Mouse (Mus musculus): ENCODE data around the gene Trim24.
"Not testable (repeated sequence)": the region's sequence is repeated elsewhere in the genome, so short reads cannot be mapped to it uniquely, and the experiment has no call there.

Trim24 gene

GRCm38 (mm10) chr6:37870245-37871136, at the start of gene Trim24:
TSS of gene Trim24 (plus strand) at chr6:37870811.
- peak; percentile 91 for DNase-seq (ENCODE audit: low read depth, low spot score)

- DNase-seq (ENCODE audit: low read depth, low spot score) = no peak
Measured at GRCm38 (mm10) chr6:37821531-37822051, 49.0 kb upstream of the Trim24 start.

GRCm38 (mm10) chr6:37822390-37822789, 48.2 kb upstream of the Trim24 start:
- no peak for DNase-seq (ENCODE audit: low read depth, low spot score)

GRCm38 (mm10) chr6:37823731-37824130, 46.9 kb upstream of the Trim24 start:
- DNase-seq (ENCODE audit: low read depth, low spot score) = no peak

GRCm38 (mm10) chr6:37825331-37826115, 45.1 kb upstream of the Trim24 start:
- DNase-seq (ENCODE audit: low read depth, low spot score) = not testable (repeated sequence)

- DNase-seq (ENCODE audit: low read depth, low spot score) = no peak
Measured at GRCm38 (mm10) chr6:37828955-37829354, 41.7 kb upstream of the Trim24 start.

- no peak for DNase-seq (ENCODE audit: low read depth, low spot score)
Measured at GRCm38 (mm10) chr6:37829631-37830030, 41.0 kb upstream of the Trim24 start.

GRCm38 (mm10) chr6:37833691-37834090, 36.9 kb upstream of the Trim24 start:
- no peak for DNase-seq (ENCODE audit: low read depth, low spot score)

GRCm38 (mm10) chr6:37836951-37837565, 33.6 kb upstream of the Trim24 start:
- not testable (repeated sequence) for DNase-seq (ENCODE audit: low read depth, low spot score)

GRCm38 (mm10) chr6:37842779-37843605, 27.6 kb upstream of the Trim24 start:
- DNase-seq (ENCODE audit: low read depth, low spot score) = no peak

GRCm38 (mm10) chr6:37843647-37844273, 26.9 kb upstream of the Trim24 start:
- no peak for DNase-seq (ENCODE audit: low read depth, low spot score)

- DNase-seq (ENCODE audit: low read depth, low spot score) = not testable (repeated sequence)
Measured at GRCm38 (mm10) chr6:37844947-37845346, 25.7 kb upstream of the Trim24 start.

GRCm38 (mm10) chr6:37847531-37847930, 23.1 kb upstream of the Trim24 start:
- DNase-seq (ENCODE audit: low read depth, low spot score) = not testable (repeated sequence)

GRCm38 (mm10) chr6:37851352-37851751, 19.3 kb upstream of the Trim24 start:
- no peak for DNase-seq (ENCODE audit: low read depth, low spot score)

- DNase-seq (ENCODE audit: low read depth, low spot score) = no peak
Measured at GRCm38 (mm10) chr6:37853289-37853688, 17.3 kb upstream of the Trim24 start.

GRCm38 (mm10) chr6:37855384-37855783, 15.2 kb upstream of the Trim24 start:
- no peak for DNase-seq (ENCODE audit: low read depth, low spot score)

GRCm38 (mm10) chr6:37856300-37856699, 14.3 kb upstream of the Trim24 start:
- DNase-seq (ENCODE audit: low read depth, low spot score) = not testable (repeated sequence)

GRCm38 (mm10) chr6:37857196-37857874, 13.3 kb upstream of the Trim24 start:
- DNase-seq (ENCODE audit: low read depth, low spot score) = no peak

GRCm38 (mm10) chr6:37858126-37858525, 12.5 kb upstream of the Trim24 start:
- DNase-seq (ENCODE audit: low read depth, low spot score) = no peak

- no peak for DNase-seq (ENCODE audit: low read depth, low spot score)
Measured at GRCm38 (mm10) chr6:37862893-37863292, 7.7 kb upstream of the Trim24 start.
